Mouse (Mus musculus) ovary, postnatal 10 days (tissue): ENCODE measurements at regions not wholly inside any gene's neighbourhood (a gene's known extent, or its start where the extent isn't known, plus 50 kb on each side); places are given as distances from the start of the nearest gene placed in this dataset.
"Not testable (repeated sequence)": the region's sequence is repeated elsewhere in the genome, so short reads cannot be mapped to it uniquely, and the experiment has no call there.

Experiments used
- DNase-seq: peaks from one replicate; pipeline ENCODE4 v3.0.0; 2022; ENCODE audit warnings: low spot score

DNA sequence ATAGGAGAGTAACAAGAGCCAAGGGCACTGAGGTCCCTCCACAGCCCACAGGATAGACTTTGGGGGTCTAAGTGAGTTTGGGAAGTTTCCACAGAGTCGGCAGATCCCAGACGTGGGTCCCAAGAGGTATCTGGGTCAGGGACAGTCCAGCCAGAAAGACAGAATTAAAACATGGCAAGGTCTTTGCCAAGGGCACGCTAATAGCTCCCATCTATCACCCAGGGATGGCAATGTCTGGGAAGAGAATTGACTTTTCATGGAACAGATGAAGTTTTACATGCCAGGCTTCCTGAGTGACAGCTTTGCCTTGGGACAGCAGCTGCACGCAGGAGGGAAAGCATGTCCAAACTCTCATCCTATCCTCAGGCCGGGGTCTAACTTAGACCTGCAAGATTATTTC lies 563.5 kb downstream of the Gm10330 start:
- DNase-seq, result not testable (repeated sequence)

DNA sequence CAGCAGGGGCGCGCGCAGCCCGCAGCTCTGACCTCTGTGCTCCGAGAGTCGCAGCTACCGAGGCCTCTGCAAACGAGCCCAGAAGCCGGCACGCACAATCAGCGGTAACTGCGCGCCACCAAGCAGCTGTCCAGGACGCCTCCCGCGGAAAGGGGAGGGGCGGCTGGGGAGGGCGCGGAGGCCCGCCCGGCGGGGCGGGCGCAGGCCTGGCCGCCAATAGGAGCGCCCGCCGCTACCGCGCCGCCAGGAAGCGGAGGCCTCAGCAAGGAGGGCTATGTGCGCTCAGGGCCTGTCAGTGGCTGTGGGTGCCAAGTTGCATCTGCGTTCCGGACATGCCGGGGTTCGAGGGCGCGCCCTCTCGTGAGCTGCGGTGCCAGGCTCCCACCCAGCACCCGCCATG lies 590.5 kb downstream of the Gm10330 start:
- peak; percentile 2 for DNase-seq

DNA sequence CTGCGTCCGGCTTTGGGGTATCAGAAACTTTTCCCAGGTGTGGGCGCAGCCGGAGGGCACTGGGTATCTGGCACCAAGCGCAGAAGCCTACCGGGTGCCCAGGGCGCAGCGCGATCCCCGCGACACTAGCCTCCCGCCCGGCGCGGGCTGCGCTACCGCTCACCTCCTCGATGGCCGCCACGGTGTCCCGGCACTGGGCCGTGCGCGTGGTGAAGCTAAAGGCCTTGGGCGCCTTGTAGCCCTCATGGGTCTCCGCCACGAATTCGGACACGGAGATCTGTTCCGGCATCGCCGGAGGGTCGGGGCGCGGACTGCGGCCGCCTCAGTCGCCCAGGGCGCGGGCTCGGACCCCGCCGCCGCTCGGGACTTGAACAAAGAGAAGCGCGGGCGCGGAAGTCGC lies 591.0 kb downstream of the Gm10330 start:
- not testable (repeated sequence) for DNase-seq
